Mouse (Mus musculus) kidney, postnatal 10 days (tissue): ENCODE data around the gene Ptprd.

ENCODE experiments used
- DNase-seq: peaks from one replicate; pipeline ENCODE4 v3.0.0; 2021; ENCODE audit warnings: mixed read lengths

The Ptprd gene

DNA sequence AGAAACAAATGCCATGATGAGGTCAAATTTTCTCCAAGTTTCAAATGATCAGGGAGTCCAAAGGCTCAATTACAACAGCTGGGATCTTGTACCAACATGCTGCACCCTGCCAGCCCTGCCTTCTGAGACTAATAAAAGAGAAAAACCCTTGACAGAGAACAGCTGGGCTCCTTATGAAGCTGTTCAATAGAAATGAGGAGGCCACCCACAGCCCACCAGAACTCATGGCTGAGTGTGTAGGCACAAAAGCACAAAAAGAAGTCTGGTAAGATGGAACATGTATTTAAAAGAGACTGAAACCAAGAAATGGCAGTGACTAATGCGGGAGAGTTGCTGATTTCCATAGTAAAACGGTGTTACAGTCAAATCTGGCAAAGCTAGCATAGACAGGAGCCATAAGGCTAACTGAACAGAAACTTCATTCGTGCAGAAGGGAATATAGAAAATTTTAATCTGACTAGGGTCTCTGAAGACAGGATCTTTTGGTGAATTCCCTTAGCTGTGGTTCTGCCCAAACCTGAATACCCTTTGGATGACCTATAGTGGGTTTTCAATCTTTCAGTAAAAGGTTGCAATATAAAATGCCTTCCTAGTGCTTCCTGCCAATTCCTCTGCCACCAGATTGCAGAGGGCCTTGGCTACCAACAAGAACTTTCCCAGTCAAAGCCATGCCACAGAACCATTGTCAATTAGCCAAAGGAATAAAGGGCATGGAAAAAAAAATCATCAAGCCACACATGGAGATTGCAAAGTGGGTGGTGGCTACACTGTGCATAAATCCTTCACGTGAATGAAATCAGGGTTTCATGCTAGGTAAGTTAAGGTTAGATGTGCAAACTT lies 1841.5 kb downstream of the Ptprd start:
- DNase-seq, result peak; percentile 35

DNA sequence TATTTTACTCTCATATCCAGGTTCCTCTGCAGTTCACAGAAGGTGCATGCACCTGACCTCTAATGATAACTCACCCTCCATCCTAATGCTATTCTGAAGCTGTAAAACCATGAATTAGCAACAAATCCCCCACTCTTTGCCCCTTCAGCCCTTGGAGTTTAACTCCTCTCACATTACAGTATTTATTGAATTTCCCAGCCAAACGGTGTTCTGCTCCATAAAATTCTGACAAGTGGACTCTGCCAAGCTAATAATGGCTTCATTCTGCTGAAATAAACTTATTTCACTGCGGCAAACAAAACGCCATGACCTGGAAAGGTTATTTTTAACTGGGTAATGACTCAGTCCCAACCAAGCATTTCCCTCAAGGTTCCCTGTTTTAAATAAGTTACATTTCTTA lies 1842.7 kb downstream of the Ptprd start:
- no peak for DNase-seq

DNA sequence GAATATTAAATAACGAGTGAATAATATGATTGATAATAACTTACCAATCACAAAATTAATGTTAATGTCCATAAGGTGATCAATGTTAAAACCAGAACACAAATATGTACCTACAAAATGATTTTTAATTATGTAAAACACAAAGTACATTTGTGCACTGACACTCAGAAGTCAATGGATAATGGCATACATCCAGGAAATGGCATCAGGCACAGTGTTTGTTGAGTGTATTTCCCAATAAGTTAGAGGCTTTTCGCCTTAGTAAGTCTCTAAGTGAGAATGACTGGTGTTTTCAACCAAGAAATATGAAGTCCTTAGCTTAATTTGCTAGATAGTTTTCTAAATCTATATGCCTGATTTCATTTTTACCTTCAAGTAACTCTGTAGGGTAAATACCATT lies 1843.5 kb downstream of the Ptprd start:
- DNase-seq, result no peak

DNA sequence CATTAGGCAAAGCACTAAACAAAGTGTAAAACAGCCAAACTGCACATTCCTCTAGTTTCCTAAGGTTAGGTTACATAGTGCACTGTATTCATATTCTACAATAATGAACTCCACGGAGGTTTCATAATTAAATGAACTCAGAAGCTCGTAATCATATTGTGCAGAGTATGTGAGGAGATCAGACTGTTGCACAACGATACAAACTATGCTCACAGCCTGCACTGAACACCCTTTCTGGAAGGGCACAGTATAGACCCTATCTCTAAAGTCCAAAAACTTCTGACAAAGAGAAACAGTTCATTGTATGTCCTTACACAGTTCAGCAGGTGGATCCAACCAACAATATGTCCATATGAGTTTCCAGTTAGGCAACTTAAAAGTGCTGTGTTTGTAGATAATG lies 1844.5 kb downstream of the Ptprd start:
- no peak for DNase-seq

DNA sequence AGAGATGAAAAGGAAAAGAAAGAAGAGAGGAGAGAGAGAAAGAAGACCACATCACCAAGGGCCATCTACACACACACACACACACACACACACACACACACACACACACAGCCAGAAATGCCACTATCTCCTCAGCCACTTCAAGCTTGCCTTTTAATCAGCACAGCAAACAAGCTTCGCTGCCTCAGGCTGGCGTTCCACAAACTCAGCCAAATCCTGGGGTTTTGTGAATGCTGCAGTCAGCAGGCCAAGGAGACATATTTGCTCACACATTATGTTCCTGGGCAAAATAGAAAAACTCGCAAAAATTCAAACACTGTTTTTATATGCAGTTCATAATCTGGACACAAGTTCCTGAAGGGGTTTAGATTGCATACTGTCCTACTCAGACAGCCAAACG lies 1845.9 kb downstream of the Ptprd start:
- peak; percentile 24 for DNase-seq

DNA sequence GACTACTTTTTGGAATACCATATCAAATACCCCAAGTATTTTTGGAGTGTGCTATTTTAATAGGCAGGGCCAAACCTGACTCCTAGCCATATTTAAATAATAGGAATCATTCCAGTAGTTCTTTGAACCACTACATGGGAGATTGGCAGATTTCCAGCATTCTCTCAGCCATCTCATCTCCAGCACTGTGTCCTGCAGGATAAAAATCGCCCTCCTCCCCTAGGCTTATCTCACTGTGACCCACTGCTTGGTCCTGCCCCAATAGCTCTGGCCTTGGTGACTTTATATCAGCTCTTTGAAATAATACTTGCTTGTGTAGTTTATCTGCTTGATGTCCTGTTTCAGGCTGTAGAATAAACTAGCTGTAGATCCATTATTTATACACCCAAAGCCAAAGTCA lies 1850.2 kb downstream of the Ptprd start:
- no peak for DNase-seq

DNA sequence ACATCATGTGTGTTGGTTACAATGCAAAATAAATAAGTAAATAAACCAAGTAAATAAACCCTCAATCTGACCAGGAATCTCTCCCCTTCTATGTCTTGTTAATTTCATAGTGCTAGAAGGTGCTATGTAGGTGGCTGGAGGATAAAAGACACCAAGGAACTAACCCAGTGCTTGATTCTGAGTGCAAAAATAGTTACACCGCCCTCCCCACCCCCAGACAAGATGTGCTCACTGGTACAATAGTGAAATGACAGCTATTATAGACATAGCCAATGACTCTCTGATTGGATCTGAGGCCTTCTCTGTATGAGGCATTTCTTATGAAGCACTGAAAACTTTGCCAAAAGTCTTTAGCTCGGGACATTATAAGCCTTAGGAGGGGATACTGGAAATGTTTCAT lies 1857.6 kb downstream of the Ptprd start:
- no peak for DNase-seq

DNA sequence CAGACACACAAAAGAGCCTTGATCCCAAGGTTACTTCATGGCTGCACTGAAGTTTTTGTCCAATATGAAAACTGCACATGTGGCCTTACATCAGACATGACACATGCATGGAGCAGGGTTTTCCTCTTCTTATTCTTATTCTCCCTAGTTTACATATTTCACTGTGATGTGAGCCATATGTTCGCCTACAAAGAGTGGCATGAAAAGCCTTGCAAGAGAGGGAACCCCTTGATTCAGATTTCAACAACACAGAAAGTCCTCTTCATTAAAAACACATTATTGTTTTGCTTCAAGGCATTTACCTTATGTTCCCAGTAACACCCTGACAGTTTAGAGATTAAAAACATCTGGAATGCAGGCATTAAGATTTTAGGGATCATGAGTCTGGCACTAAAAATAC lies 1859.3 kb downstream of the Ptprd start:
- DNase-seq, result no peak

DNA sequence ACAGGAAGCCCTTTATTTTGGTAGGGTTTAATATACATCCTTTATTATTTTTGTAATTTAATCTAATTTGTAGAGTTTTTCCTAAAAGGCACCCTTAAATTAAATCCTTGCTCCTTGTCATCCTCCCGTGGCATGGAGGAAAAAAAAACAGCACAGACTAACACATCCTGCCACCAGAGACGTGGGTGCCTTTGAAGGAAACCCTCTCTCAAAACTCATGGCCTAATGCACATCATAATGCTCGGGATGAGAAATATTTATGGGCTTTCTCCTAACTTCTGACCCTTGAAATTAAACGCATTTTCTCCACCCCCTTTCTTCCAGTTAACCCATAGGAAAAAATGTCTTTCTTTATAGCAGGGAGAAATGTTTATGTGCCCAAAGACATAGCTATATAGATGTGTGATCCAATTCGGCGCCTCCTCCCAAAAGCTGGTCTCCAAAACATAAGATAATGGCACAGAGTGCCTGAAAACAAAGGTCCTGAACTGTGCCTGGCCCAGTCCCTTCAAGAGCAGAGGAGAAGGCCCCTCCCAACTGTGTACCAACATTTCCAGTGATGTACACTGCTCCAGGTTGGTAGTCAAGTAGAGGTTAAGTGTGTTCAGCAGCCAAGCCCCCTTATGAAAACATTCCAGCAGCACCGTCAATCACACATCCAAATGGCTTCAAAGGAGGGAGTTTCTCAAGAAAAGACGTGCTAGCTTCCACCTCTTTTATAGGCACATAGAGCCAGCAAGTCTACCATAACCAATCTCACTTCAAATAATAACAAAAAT lies 1860.4 kb downstream of the Ptprd start:
- no peak for DNase-seq

DNA sequence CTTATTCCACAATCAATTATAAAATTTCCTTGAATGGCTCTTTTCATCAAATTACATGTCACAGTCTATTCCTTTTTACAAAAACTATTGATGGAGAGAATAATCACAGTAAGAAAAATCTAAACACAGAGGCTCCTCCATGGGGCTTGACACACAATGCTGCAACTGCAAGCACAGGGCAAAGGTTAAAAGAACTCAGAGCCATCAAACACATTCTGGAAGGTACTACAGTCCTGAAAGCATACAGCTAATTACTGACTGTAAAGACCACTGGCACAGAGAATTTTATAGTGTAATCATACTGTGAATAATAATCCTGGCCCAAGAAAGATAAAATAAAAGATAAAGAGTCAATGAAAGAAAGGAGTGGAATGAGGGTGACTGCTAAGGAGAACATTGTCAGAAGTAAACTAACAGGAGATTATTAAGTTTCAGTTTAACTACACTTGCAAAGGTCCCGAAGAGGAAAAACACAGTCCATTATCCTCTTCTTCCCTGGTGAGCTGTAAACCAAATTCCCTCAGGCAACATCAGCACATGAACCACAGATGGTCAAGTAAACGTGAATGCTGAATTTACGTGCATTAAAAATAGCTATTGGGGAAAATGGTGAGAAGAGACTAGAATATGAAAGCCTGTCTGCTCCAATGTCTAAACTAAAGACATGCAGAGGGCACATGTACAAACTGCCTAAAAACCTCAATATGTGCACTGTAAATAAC lies 1861.4 kb downstream of the Ptprd start:
- no peak for DNase-seq

DNA sequence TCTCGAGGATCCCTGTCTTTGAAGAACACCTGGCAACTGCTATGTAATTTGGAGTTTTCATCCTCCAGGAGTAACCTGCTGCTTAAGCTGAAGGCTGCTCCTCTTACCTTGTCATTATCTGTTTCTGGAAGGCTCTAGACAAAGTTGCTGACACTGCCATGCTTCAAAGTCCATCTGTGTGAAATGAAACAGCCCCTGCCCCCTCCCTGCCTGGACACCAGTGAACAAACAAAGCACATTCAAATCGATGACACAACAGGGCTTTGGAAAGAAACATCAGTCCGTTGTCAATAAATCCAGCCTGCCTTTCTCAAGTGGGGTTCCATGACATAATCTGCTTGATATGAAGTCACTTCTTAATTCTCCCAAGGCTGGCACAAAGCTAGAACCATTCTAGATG lies 1867.7 kb downstream of the Ptprd start:
- DNase-seq, result peak; percentile 34

DNA sequence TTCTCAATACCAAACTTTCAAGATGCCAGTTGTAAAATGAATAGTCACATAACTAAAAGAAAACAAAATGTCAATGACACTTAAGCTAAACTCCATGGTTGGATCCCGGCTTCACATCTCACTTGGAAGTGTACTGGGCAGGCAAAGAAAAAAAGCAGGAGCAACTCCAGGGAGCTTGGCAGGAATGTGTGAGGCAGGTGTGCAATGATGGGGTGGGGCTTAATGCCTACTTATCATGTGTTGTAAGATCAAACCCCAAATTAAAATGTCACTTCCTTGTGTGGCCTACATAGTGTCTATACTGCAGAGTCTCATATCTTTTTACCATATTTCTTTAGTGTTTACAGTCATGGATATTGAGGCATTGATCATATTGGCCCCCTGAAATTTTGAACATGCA lies 1873.8 kb downstream of the Ptprd start:
- DNase-seq, result no peak

DNA sequence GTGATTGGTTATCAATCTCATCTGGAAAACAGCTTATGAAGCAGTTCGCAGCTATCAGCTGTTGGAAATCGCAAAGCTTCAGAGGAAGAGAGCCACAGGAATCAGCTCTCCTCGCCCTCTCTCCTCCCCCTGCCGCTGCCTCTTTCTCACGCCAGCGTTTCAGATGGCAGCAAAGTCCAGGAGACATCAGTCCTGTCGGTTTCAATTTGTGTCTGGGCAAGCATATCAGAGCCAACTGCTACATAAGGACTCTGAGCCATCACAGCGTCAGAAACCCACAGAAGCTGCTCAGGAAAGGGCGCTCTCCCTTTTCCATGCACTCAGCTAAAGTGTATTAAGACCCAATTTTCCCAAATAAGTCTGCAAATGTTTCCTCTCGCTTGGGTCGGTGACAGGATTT lies 1884.4 kb downstream of the Ptprd start:
- DNase-seq, result peak; percentile 46

DNA sequence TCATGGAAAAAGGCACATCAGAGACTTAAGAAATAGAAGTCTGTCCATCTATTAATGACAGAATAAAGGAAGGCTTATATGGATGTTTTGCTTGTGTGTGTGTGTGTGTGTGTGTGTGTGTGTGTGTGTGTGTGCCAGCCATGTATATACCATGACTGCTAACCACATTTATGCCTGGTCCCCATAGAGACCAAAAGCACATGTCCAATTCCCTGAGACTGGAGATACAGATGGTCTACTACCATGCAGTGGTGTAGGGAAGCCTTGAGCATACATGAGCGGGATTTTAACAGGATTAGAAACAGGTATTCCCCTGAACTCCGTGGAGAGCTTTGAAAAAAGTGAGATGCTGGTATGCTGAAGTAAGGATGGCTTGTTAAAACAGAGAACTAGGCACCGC lies 1886.1 kb downstream of the Ptprd start:
- DNase-seq, result no peak

DNA sequence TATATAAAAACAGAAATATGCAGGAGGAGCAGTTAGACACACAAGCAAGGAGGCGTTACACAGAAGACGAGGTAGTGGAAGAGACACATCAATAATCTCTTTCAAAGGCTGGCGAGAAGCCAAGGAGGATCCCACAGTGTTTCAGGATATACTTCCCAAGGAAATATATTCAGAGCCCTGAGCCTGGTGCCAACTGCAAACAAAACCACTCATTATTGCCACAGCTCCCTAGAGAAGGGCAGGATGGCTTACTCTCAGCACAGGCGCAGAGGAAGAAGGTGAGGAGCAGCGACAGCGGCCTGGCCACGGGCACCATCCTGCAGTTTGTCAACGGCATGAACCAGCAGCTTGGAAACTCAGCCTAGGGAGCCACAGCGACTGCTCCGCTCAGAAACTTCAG lies 1886.8 kb downstream of the Ptprd start:
- DNase-seq, result peak; percentile 18

DNA sequence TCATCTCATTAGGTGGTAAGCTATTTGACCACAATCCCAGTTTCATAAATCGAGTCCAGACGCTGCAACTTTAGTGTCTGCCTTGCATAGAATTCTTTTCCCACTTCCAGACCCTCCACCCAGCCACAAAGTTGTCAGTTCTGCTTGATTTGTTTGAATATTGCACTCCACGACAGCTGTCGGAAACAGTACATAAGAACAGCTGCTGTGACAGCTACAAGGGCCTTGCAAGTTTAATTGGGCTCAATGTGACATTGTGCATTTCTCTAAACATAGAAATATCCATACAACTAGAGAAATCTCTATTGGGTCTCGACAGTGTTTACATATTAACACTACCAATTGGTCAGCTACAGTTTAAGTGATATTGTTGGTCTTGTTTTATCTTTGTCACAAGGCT lies 1887.3 kb downstream of the Ptprd start:
- DNase-seq, result peak; percentile 16

DNA sequence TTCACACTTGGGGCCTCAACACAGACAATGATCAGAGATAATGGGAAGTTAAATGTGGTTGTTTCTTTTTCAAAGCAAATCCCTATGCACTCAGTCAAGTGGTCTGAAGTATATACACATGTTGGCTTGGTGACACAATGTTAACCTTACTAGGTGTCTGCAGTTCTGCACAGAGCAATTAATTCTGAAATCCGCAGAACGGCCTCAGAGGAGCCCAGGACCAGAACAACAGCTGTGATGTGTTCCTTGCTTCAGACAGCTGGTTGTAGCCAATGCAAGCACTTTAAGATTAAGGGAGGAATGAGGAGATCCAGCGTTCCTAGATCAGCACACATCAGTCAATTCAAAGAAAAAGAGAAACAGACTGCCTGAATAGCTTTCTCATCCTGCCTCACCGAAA lies 1891.9 kb downstream of the Ptprd start:
- DNase-seq, result no peak

DNA sequence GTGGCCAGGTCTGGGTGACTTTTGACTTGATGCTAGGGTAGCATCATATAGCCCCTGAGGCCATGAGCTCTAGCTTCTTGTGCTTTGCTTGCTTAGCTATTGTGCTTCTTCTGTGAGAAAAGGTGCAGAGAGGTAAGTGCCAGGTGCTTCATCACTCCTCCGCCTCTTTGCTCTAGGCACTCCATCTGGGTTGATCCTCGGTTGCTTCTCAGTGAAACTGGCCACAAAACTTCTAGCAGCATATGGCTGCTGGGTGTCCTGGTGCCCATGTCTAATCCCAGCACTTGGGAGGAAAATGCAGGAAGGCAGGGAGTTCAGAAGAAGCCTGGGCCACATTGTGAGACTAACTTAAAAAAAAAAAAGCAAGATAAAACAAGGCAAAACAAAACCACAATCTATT lies 1895.8 kb downstream of the Ptprd start:
- DNase-seq, result no peak

DNA sequence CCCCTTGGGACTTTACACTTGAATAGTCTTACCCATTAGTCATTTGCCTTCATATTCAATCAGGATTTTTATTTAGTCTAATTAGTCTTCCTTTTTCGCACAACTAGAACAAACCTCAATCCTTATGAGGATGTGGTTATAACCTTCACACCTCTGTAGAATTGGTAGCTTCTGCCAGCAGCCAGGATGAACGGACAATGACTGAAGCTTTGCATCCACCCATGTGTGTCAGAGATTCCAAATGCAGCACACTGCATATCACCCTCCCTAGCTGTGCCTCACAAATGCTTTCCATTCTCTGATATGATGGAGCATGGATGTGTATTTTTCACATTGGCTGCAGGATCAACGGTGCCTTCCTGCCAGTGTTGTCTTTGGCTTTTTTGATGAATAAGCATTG lies 1898.0 kb downstream of the Ptprd start:
- DNase-seq, result no peak

DNA sequence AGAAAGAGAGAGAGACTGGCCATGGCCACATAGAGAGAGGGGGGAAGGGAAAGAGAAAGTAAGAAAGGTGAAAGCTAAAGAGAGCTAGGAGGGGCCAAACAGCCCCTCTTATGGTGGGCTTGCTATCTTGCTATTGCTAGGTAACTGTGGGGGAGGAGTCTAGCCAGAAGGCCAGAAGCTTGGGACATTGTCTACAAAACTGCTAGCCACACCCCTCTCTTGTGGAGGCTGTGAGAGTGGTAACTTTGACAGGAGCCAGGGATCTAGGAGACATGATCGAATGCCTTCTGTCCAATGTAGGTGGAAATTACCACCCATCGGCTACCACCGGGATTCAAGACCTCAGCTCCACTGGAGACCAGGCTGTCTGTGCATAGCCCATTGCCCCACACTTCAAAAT lies 1899.2 kb downstream of the Ptprd start:
- no peak for DNase-seq

DNA sequence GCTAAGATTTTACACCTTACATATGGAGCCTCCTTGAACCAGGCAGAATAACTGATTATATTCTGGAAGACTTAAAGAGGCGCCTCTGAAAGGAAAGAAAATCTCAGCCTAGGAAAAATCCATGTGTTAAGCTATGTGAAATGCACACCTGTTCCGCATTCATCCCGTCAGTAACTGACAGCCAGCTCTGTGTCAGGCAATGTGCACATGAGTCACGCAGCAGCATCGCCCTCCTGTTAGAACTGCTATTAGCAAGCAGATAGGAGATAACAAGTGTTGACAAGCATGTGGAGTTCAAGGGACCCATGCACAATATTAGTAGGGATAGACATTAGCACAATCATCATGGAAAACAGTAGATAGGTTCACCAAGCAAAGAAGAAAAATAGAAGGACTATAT lies 1905.8 kb downstream of the Ptprd start:
- DNase-seq, result no peak

DNA sequence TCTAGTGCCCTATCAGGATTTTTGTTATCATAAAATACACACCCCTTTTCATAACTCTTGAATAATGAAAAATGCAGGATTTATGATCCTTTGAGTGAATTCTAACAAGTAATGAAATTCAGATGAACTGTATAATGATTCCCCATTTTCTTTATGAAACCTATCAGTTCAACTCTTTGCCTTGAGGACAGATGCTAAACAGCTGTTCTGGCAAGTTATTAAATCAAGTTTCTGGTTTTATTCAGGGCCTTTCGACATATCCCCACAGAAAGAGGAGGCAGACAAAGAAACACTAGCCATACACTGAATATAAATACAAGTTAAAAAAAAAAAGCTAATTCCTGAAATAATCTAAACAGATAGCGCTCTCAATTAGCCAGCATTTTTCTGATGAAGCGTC lies 1914.4 kb downstream of the Ptprd start:
- no peak for DNase-seq

DNA sequence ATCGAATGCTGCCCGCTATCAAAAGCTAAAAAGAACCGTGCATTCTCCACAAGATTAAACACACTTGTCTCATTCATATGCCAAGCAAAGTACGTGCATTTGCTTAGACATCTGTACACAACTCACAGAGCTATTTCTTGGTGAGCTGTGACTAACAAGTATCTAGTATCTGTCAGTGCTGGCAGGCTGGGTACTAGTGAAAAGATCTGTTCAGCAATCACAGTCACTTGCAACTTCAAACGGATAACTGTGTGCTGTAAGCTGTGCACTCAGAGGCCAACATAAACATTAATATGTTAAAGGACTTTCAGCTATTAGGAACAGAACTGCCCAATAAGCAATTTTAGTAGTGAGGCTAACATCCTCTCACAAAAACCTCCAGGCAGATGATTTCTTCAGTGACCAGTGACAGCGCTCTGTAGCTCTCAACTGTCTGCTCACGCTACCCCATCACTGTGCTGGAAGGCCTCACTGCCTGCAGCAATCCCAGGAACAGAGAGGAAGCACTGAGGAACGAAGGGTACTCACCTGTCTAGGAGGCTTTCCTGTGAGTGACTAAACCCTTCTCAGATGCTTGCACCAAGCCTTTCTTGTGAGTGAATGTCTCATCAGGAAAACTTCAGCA lies 1918.9 kb downstream of the Ptprd start:
- no peak for DNase-seq
